In genomic region chr10:115618288-115618856, GRCm38 (mm10) we compare ENCODE assay signal across 10 mouse cellular contexts. TPM values are rescaled to one million over a fixed set of nuclear protein-coding genes. Genes with fewer than 3 reads are reported as not detected.
DNase-seq lines count a peak whose midpoint lies in the region; ATAC-seq lines count a peak whose summit lies in the region.
"Had no signal": no experiment of that assay in that cellular context is flagged by ENCODE, and none has a peak within 500 bp of the region (broad histone marks: within the 10 kb centered on the region; RNA-seq: fewer than 3 reads in every experiment).

No protein-coding gene starts in this region.

- H3K27ac ChIP-seq in midbrain, embryonic 10.5 days (replicated peaks), result no peak overlapping the region

- peaks cover 11% of the 10 kb centered on the region for H3K4me1 ChIP-seq in midbrain, embryonic 10.5 days

- peaks cover 4% of the 10 kb centered on the region; the same call in 1 of the 2 replicates for H3K27me3 ChIP-seq in midbrain, embryonic 10.5 days (ENCODE audit: low read depth, poor library complexity, severe bottlenecking)

- H3K36me3 ChIP-seq in midbrain, embryonic 10.5 days, result no peaks in the 10 kb centered on the region

- H3K4me3 ChIP-seq in midbrain, embryonic 10.5 days, result peak overlapping the region; percentile 48

- H3K9me3 ChIP-seq in midbrain, embryonic 10.5 days (replicated peaks), result no peaks in the 10 kb centered on the region

- peak; percentile 61 for ATAC-seq in cerebellum, adult (ENCODE audit: insufficient number of reproducible peaks, low FRiP score, low TSS enrichment)
- peak; percentile 59 for ATAC-seq in granulocyte monocyte progenitor cell, adult 5-6 weeks (replicated peaks; ENCODE audit: poor library complexity, severe bottlenecking)

- no peak for DNase-seq in cerebellum, adult 18-20 months
- peak; percentile 5 for DNase-seq in Muller cell, postnatal 12 days (ENCODE audit: inconsistent ontology term)
- DNase-seq in midbrain, embryonic 10.5 days (ENCODE audit: low spot score), result no peak
- DNase-seq in right cerebral cortex, postnatal 25 days, result no peak
- DNase-seq in layer of hippocampus, adult 9-11 months, result no peak
- DNase-seq in adrenal gland, postnatal 10 days, result no peak
- DNase-seq: heart, adult 11 months had no signal

- WGBS in midbrain, embryonic 10.5 days, result 24% methylated on average over 15 of the region's 15 CpGs

RNA-seq across cellular contexts. Expression of gene Lgr5, which starts 30.8 kb away (rescaled TPM):
- total RNA-seq in granulocyte monocyte progenitor cell, adult 5-6 weeks (2014; fragmentation: Nextera tagmentation), result not detected in 2 replicates
- total RNA-seq in granulocyte monocyte progenitor cell, adult 5-6 weeks (2017), result not detected in 2 replicates
- polyA plus RNA-seq in midbrain, embryonic 10.5 days (2016; fragmentation: Nextera tagmentation; extraction: Ambion mirVana), result 7.2 and 9.1 TPM in 2 replicates
- total RNA-seq in adrenal gland, postnatal 10 days (2021), result 10 to 100 TPM; 16.5 to 22.3 TPM

RNA-seq across cellular contexts. Expression of gene A930009A15Rik, which starts 48.6 kb away (rescaled TPM):
- not detected in 2 replicates for total RNA-seq in granulocyte monocyte progenitor cell, adult 5-6 weeks (2014; fragmentation: Nextera tagmentation)
- total RNA-seq in granulocyte monocyte progenitor cell, adult 5-6 weeks (2017), result not detected in 2 replicates
- 0.31 and 1.1 TPM in 2 replicates for polyA plus RNA-seq in midbrain, embryonic 10.5 days (2016; fragmentation: Nextera tagmentation; extraction: Ambion mirVana)
- not detected for total RNA-seq in adrenal gland, postnatal 10 days (2021)
- total RNA-seq: megakaryocyte, adult 5-6 weeks had no signal

Comparison
In these comparisons a context has a peak if more than half of its experiments do, and no peak if none do; other contexts are left out.
1. RNA of gene Lgr5, which starts 30.8 kb away (total RNA-seq): 16.5 to 22.3 TPM in adrenal gland, postnatal 10 days; not detected in granulocyte monocyte progenitor cell, adult 5-6 weeks; every median in the first group is over 10 times any median in the second.